In genomic region chr6:125423099-125423498, GRCm38 (mm10) we compare ENCODE assay signal across 7 mouse cellular contexts. TPM values are rescaled to one million over a fixed set of nuclear protein-coding genes. Genes with fewer than 3 reads are reported as not detected.
DNase-seq lines count a peak whose midpoint lies in the region; ATAC-seq lines count a peak whose summit lies in the region.

No protein-coding gene starts in this region.

- ATAC-seq in kidney, embryonic 15.5 days (replicated peaks; ENCODE audit: low FRiP score) = no peak
- ATAC-seq in embryonic facial prominence, embryonic 12.5 days (ENCODE audit: insufficient number of reproducible peaks, insufficient read depth, low FRiP score, low TSS enrichment) = no peak
- no peak for ATAC-seq in intestine, embryonic 14.5 days (replicated peaks; ENCODE audit: low FRiP score, low TSS enrichment, low read depth)
- no peak for ATAC-seq in midbrain, embryonic 16.5 days

- DNase-seq in kidney, postnatal 4 days = no peak
- DNase-seq in intestine, embryonic 14.5 days (ENCODE audit: low spot score) = no peak
- DNase-seq in layer of hippocampus, adult 9-10 months (ENCODE audit: low spot score) = no peak
- no peak for DNase-seq in natural killer cell, adult 2 months (ENCODE audit: low spot score in 2 of 2)

- 0 out of 2 replicates have a peak overlapping the region, but pooled peaks have one; percentile 21 for H3K4me3 ChIP-seq in kidney, embryonic 15.5 days (replicated peaks)
- no peak overlapping the region for H3K4me3 ChIP-seq in embryonic facial prominence, embryonic 12.5 days
- H3K4me3 ChIP-seq in intestine, embryonic 14.5 days (ENCODE audit: low read depth, low read length) = no peak overlapping the region
- no peak overlapping the region for H3K4me3 ChIP-seq in midbrain, embryonic 16.5 days (ENCODE audit: low read depth, low read length)

- peaks cover 1% of the 10 kb centered on the region for H3K27me3 ChIP-seq in kidney, embryonic 15.5 days
- H3K27me3 ChIP-seq in embryonic facial prominence, embryonic 12.5 days = 0 out of 2 replicates have a peak, but pooled peaks cover under 1% of the 10 kb centered on the region
- no peaks in the 10 kb centered on the region for H3K27me3 ChIP-seq in intestine, embryonic 14.5 days (replicated peaks; ENCODE audit: control insufficient read depth, insufficient read depth, low read length)
- no peaks in the 10 kb centered on the region for H3K27me3 ChIP-seq in midbrain, embryonic 16.5 days (ENCODE audit: control insufficient read depth, insufficient read depth, low read depth, low read length)

- peaks cover 40% of the 10 kb centered on the region for H3K4me1 ChIP-seq in kidney, embryonic 15.5 days
- H3K4me1 ChIP-seq in embryonic facial prominence, embryonic 12.5 days = peaks cover 17% of the 10 kb centered on the region
- peaks cover 21% of the 10 kb centered on the region for H3K4me1 ChIP-seq in intestine, embryonic 14.5 days (replicated peaks; ENCODE audit: control insufficient read depth, insufficient read depth, low read length)
- peaks cover 11% of the 10 kb centered on the region for H3K4me1 ChIP-seq in midbrain, embryonic 16.5 days (ENCODE audit: control insufficient read depth, insufficient read depth, low read length)

- H3K9me3 ChIP-seq in kidney, embryonic 15.5 days (replicated peaks) = no peaks in the 10 kb centered on the region
- H3K9me3 ChIP-seq in embryonic facial prominence, embryonic 12.5 days = no peaks in the 10 kb centered on the region
- H3K9me3 ChIP-seq in intestine, embryonic 14.5 days (ENCODE audit: control insufficient read depth, low read length) = no peaks in the 10 kb centered on the region
- H3K9me3 ChIP-seq in midbrain, embryonic 16.5 days (replicated peaks; ENCODE audit: control insufficient read depth, low read length, poor library complexity, severe bottlenecking) = no peaks in the 10 kb centered on the region

- H3K27ac ChIP-seq in kidney, embryonic 15.5 days = peak overlapping the region; percentile 56
- no peak overlapping the region for H3K27ac ChIP-seq in embryonic facial prominence, embryonic 12.5 days
- H3K27ac ChIP-seq in intestine, embryonic 14.5 days (ENCODE audit: low read depth) = no peak overlapping the region
- no peak overlapping the region for H3K27ac ChIP-seq in midbrain, embryonic 16.5 days (ENCODE audit: low read length)

- WGBS in kidney, embryonic 15.5 days = 48% methylated on average over 3 of the region's 3 CpGs
- 52% methylated on average over 3 of the region's 3 CpGs for WGBS in embryonic facial prominence, embryonic 12.5 days
- WGBS in intestine, embryonic 14.5 days = 42% methylated on average over 3 of the region's 3 CpGs
- 44% methylated on average over 3 of the region's 3 CpGs for WGBS in midbrain, embryonic 16.5 days

- H3K36me3 ChIP-seq in kidney, embryonic 15.5 days = no peaks in the 10 kb centered on the region
- H3K36me3 ChIP-seq in embryonic facial prominence, embryonic 12.5 days = no peaks in the 10 kb centered on the region
- H3K36me3 ChIP-seq in intestine, embryonic 14.5 days (ENCODE audit: control insufficient read depth, insufficient read depth, low read length) = no peaks in the 10 kb centered on the region
- no peaks in the 10 kb centered on the region for H3K36me3 ChIP-seq in midbrain, embryonic 16.5 days (ENCODE audit: control insufficient read depth, insufficient read depth, low read length)

- peak overlapping the region; percentile 54 for H3K4me2 ChIP-seq in kidney, embryonic 15.5 days
- H3K4me2 ChIP-seq in embryonic facial prominence, embryonic 12.5 days (replicated peaks) = peak overlapping the region; percentile 38
- H3K4me2 ChIP-seq in intestine, embryonic 14.5 days (ENCODE audit: low read length) = peak overlapping the region; percentile 44
- peak overlapping the region; percentile 47 for H3K4me2 ChIP-seq in midbrain, embryonic 16.5 days (ENCODE audit: low read length)

- H3K9ac ChIP-seq in kidney, embryonic 15.5 days = no peak overlapping the region
- H3K9ac ChIP-seq in embryonic facial prominence, embryonic 12.5 days = no peak overlapping the region
- H3K9ac ChIP-seq in intestine, embryonic 14.5 days (ENCODE audit: low read length) = no peak overlapping the region
- H3K9ac ChIP-seq in midbrain, embryonic 16.5 days (ENCODE audit: low read depth, low read length) = no peak overlapping the region

RNA-seq across cellular contexts. Expression of gene Plekhg6, which starts 42.5 kb away (rescaled TPM):
- polyA plus RNA-seq in kidney, embryonic 15.5 days (2015; fragmentation: Nextera tagmentation; extraction: Ambion mirVana) = 4.7 and 4.9 TPM in 2 replicates
- 0.34 and 0.47 TPM in 2 replicates for polyA plus RNA-seq in embryonic facial prominence, embryonic 12.5 days (2016; fragmentation: Nextera tagmentation; extraction: Ambion mirVana)
- 2.4 and 2.8 TPM in 2 replicates for polyA plus RNA-seq in intestine, embryonic 14.5 days (2014; fragmentation: Nextera tagmentation; extraction: Ambion mirVana)
- 0.20 and 0.44 TPM in 2 replicates for polyA plus RNA-seq in midbrain, embryonic 16.5 days (2015; fragmentation: Nextera tagmentation; extraction: Ambion mirVana)
